Mouse (Mus musculus): ENCODE measurements around the gene Dnajb2.

- TF ChIP-seq POLR2A (IDR thresholded peaks at IDR 0.05; ENCODE audit: borderline replicate concordance, extremely low read depth, low read depth, low read length) (no peak), CTCF (IDR thresholded peaks at IDR 0.05; ENCODE audit: insufficient read depth, low read length) (no peak)
Measured at GRCm38 (mm10) chr1:75239591-75239990, 3.4 kb downstream of the Dnajb2 start.

All from lung, adult 2 months (tissue).